Mouse (Mus musculus) CH12.LX (cell line): ENCODE results near the gene Zcchc12. TPM values are rescaled to one million over a fixed set of nuclear protein-coding genes. Genes with fewer than 3 reads are reported as not detected.

Source experiments
- DNase-seq: peaks from one replicate; pipeline ENCODE4 v3.0.0-alpha.2; 2013; ENCODE audit errors: extremely low read depth
- H3K27ac ChIP-seq: 2 replicates; pipeline ENCODE4 v1.5.1; 2012; ENCODE audit warnings: low read depth, mild to moderate bottlenecking, control low read depth, moderate library complexity; ENCODE audit not compliant: insufficient read depth
- H3K27me3 ChIP-seq: replicated peaks from 2 replicates; pipeline ENCODE3; 2012; ENCODE audit warnings: inconsistent platforms
- H3K36me3 ChIP-seq, 2 experiments: replicated peaks in 1 of 2; 2 replicates each; pipeline versions ENCODE3 to v1.6.1; 2012; ENCODE audit warnings: inconsistent platforms in 1 of 2, low read length in 1 of 2, mild to moderate bottlenecking in 1 of 2, mixed read lengths in 1 of 2, moderate library complexity in 1 of 2; ENCODE audit not compliant: control insufficient read depth in 1 of 2, insufficient read depth in 1 of 2
- H3K4me1 ChIP-seq, 2 experiments: 2 replicates each; pipeline ENCODE4 v1.6.1; 2012; ENCODE audit warnings: inconsistent platforms in 1 of 2, moderate library complexity in 1 of 2; ENCODE audit not compliant: insufficient read depth in 2 of 2, control insufficient read depth in 1 of 2
- H3K4me2 ChIP-seq: 2 replicates; pipeline ENCODE4 v1.6.1; 2012; ENCODE audit warnings: low read depth, mild to moderate bottlenecking, control low read depth; ENCODE audit not compliant: poor library complexity, insufficient read depth, severe bottlenecking
- H3K4me3 ChIP-seq, 3 experiments: fragments of 150-350 bp in 1 of 3; sonication (generic) in 1 of 3; replicated peaks in 1 of 3; 2 replicates each; pipeline versions ENCODE3 to v1.5.1; 2011 to 2012; ENCODE audit warnings: low read depth in 2 of 3, low read length in 2 of 3, mild to moderate bottlenecking in 2 of 3, moderate library complexity in 2 of 3, control low read depth in 1 of 3, improper control_type of control experiment in 1 of 3, inconsistent platforms in 1 of 3, mixed read lengths in 1 of 3; ENCODE audit not compliant: poor library complexity in 1 of 3
- H3K79me2 ChIP-seq: replicated peaks from 2 replicates; pipeline ENCODE4 v1.6.1; 2012; ENCODE audit warnings: mild to moderate bottlenecking, moderate library complexity; ENCODE audit not compliant: control insufficient read depth, poor library complexity, insufficient read depth, severe bottlenecking; ENCODE audit errors: extremely low read depth
- H3K9ac ChIP-seq: 2 replicates; pipeline ENCODE4 v1.6.1; 2012; ENCODE audit warnings: low read depth, mild to moderate bottlenecking, control low read depth, moderate library complexity; ENCODE audit not compliant: insufficient read depth
- H3K9me3 ChIP-seq: replicated peaks from 2 replicates; pipeline ENCODE3; 2012; ENCODE audit warnings: low read length, inconsistent platforms, mixed read lengths
- CHD1 ChIP-seq: IDR thresholded peaks from 2 replicates; pipeline ENCODE4 v1.6.1; 2012; ENCODE audit warnings: low read depth, low read length, improper control_type of control experiment, inconsistent platforms
- E2F4 ChIP-seq: IDR thresholded peaks from 2 replicates; pipeline ENCODE4 v1.6.1; 2011; ENCODE audit warnings: low read depth, low read length, improper control_type of control experiment; ENCODE audit not compliant: insufficient replicate concordance
- ELF1 ChIP-seq: IDR thresholded peaks from 2 replicates; pipeline ENCODE4 v1.6.1; 2014; ENCODE audit warnings: low read depth, mild to moderate bottlenecking, inconsistent platforms, low read length, improper control_type of control experiment
- HCFC1 ChIP-seq: IDR thresholded peaks from 2 replicates; pipeline ENCODE4 v1.6.1; 2012; ENCODE audit warnings: low read depth, mild to moderate bottlenecking, inconsistent platforms, low read length, improper control_type of control experiment
- IRF4 ChIP-seq: IDR thresholded peaks from 2 replicates; pipeline ENCODE4 v1.6.1; 2014; ENCODE audit warnings: low read depth, mild to moderate bottlenecking, inconsistent platforms, low read length, improper control_type of control experiment
- JUND ChIP-seq: conservative IDR thresholded peaks from 2 replicates; pipeline ENCODE4 v1.6.1; 2011; ENCODE audit warnings: low read depth, low read length, improper control_type of control experiment
- MAFK ChIP-seq: IDR thresholded peaks from 2 replicates; pipeline ENCODE4 v1.6.1; 2011; ENCODE audit warnings: low read length, improper control_type of control experiment; ENCODE audit not compliant: insufficient replicate concordance
- MAZ ChIP-seq: IDR thresholded peaks from 2 replicates; pipeline ENCODE4 v1.6.1; 2012; ENCODE audit warnings: low read depth, mild to moderate bottlenecking, inconsistent platforms, low read length, improper control_type of control experiment, moderate library complexity
- MEF2A ChIP-seq: IDR thresholded peaks from 2 replicates; pipeline ENCODE4 v1.6.1; 2014; ENCODE audit warnings: low read depth, mild to moderate bottlenecking, inconsistent platforms, low read length, improper control_type of control experiment, borderline replicate concordance
- NELFE ChIP-seq: IDR thresholded peaks from 2 replicates; pipeline ENCODE4 v1.6.1; 2011; ENCODE audit warnings: low read depth, low read length, improper control_type of control experiment
- NRF1 ChIP-seq: IDR thresholded peaks from 2 replicates; pipeline ENCODE4 v1.6.1; 2014; ENCODE audit warnings: low read depth, mild to moderate bottlenecking, inconsistent platforms, low read length, improper control_type of control experiment, moderate library complexity
- PAX5 ChIP-seq: IDR thresholded peaks from 2 replicates; pipeline ENCODE4 v1.6.1; 2012; ENCODE audit warnings: low read length, inconsistent platforms, mixed read lengths
- POLR2A ChIP-seq: IDR thresholded peaks from 2 replicates; pipeline ENCODE4 v1.6.1; 2011; ENCODE audit warnings: low read depth, mild to moderate bottlenecking, improper control_type of control experiment, low read length
- POLR2AphosphoS2 ChIP-seq: IDR thresholded peaks from 2 replicates; pipeline ENCODE4 v1.6.1; 2011; ENCODE audit warnings: low read depth, low read length, improper control_type of control experiment
- SIN3A ChIP-seq: IDR thresholded peaks from 2 replicates; pipeline ENCODE4 v1.6.1; 2012; ENCODE audit warnings: low read length, improper control_type of control experiment, inconsistent platforms
- TCF12 ChIP-seq: IDR thresholded peaks from 2 replicates; pipeline ENCODE4 v1.6.1; 2014; ENCODE audit warnings: low read depth, mild to moderate bottlenecking, inconsistent platforms, low read length, improper control_type of control experiment
- UBTF ChIP-seq: IDR thresholded peaks from 2 replicates; pipeline ENCODE4 v1.6.1; 2012; ENCODE audit warnings: low read depth, mild to moderate bottlenecking, inconsistent platforms, low read length, improper control_type of control experiment, moderate library complexity
- ZKSCAN1 ChIP-seq: IDR thresholded peaks from 2 replicates; pipeline ENCODE4 v1.6.1; 2012; ENCODE audit warnings: low read depth, inconsistent platforms, low read length, improper control_type of control experiment, borderline replicate concordance
- ZMIZ1 ChIP-seq: IDR thresholded peaks from 2 replicates; pipeline ENCODE4 v1.6.1; 2012; ENCODE audit warnings: low read depth, mild to moderate bottlenecking, inconsistent platforms, low read length, improper control_type of control experiment
- ZNF384 ChIP-seq: IDR thresholded peaks from 2 replicates; pipeline ENCODE4 v1.6.1; 2012; ENCODE audit warnings: low read depth, low read length, improper control_type of control experiment, inconsistent platforms
- dilution Hi-C: fragments of 300-500 bp; cut with MboI; formaldehyde crosslinking; loops from 2 replicates; pipeline ENCODE4 v1.14.3; 2020; ENCODE audit warnings: low sequenced_read_pairs; ENCODE audit not compliant: extremely low pct_unique_long_range_greater_than_20kb, extremely low pct_ligation_motif_present
- in situ Hi-C: fragments of 300-500 bp; cut with MboI; formaldehyde crosslinking; loops from 3 replicates; pipeline ENCODE4 v1.14.3; 2019; ENCODE audit warnings: low sequenced_read_pairs, low pct_ligation_motif_present, low pct_unique_long_range_greater_than_20kb, mixed read lengths
- polyA plus RNA-seq: library from polyadenylated mRNA; unstranded; fragments of >175 nt; gene quantifications from 2 replicates; pipeline ENCODE4 v1.2.1, GENCODE M21; 2012; ENCODE audit warnings: low read depth; ENCODE audit not compliant: insufficient read length
- total RNA-seq, 2 experiments: library from RNA; depleted of rRNA; stranded (reverse); fragments of 300-350 nt in 1 of 2; fragments of >200 nt in 1 of 2; gene quantifications; 2 replicates each; pipeline ENCODE4 v1.2.3; 2012 to 2014

Zcchc12 gene
- total and polyA plus RNA-seq, 3 experiments: not detected

- dilution Hi-C loops (no loop called here), in situ Hi-C loops (loop anchor here (10.0 kb wide), 1 partner anchor 156 kb away; no protein-coding TSS in a partner anchor)
- no peak for TF ChIP-seq MAZ
- no peak for TF ChIP-seq E2F4
- no peak for TF ChIP-seq IRF4
- no peak for TF ChIP-seq ELF1
- TF ChIP-seq PAX5: no peak
- no peak for TF ChIP-seq JUND
- TF ChIP-seq ZNF384: no peak
- TF ChIP-seq NRF1: no peak
- TF ChIP-seq POLR2A: no peak
- TF ChIP-seq ZMIZ1: no peak
- no peak for TF ChIP-seq POLR2AphosphoS2
- TF ChIP-seq HCFC1: no peak
- no peak for TF ChIP-seq TCF12
- H3K79me2 ChIP-seq: no peaks in the 10 kb centered on the region
- no peak overlapping the region for H3K27ac ChIP-seq
- no peak overlapping the region for H3K4me3 ChIP-seq
- H3K9ac ChIP-seq: no peak overlapping the region
- H3K9me3 ChIP-seq: no peaks in the 10 kb centered on the region
- H3K4me1 ChIP-seq: no peaks in the 10 kb centered on the region
- no peak overlapping the region for H3K4me2 ChIP-seq
- no peaks in the 10 kb centered on the region for H3K27me3 ChIP-seq
- H3K36me3 ChIP-seq: no peaks in the 10 kb centered on the region
- no peak for DNase-seq
Measured at GRCm38 (mm10) chrX:36229273-36229672, 33.6 kb downstream of the Zcchc12 start.

DNA sequence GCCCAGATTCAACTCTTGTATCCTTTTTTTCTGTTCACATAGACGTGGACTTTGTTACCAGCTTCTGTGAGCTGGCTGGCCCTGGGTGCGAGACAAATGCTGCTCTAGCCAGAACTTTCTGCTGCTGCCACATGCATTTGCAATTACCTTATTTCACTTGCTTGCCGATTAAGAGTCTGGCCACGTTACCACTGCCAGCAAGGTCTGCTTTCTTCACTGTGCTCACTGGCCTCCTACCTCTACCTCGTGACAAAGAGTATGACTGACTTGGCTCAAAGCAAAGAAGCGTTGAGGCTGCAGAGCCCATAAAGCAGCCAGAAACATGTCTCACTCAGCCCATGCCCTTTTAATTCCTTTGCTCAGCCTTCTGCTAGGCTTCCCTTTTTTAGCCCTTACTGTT lies 39.9 kb downstream of the Zcchc12 start:
- Histone ChIP-seq H3K9ac (no peak overlapping the region), H3K27ac (no peak overlapping the region), H3K36me3 (no peaks in the 10 kb centered on the region), H3K4me1 (no peaks in the 10 kb centered on the region), H3K4me3 (no peak overlapping the region), H3K9me3 (no peaks in the 10 kb centered on the region)
- DNase-seq: no peak
- in situ Hi-C loops: no loop called here
- TF ChIP-seq UBTF (no peak), SIN3A (no peak), NELFE (no peak), MAFK (no peak), ZKSCAN1 (no peak), E2F4 (no peak), CHD1 (no peak), MEF2A (no peak)
- TF ChIP-seq, all 38 proteins: peak for 0
- dilution Hi-C loops: no loop called here
- Histone ChIP-seq H3K4me2 (no peak overlapping the region), H3K27me3 (no peaks in the 10 kb centered on the region), H3K79me2 (no peaks in the 10 kb centered on the region)

Other genes starting within 250 kb of the Zcchc12 start
- gene Il13ra1, start 83.8 kb upstream of the Zcchc12 start, total RNA-seq (2012; rRNA removed): 0.21 and 0.34 TPM in 2 replicates
- 1.6 TPM in 2 replicates for gene Il13ra1, start 83.8 kb upstream of the Zcchc12 start, total RNA-seq (2014; rRNA removed)
- 0.59 and 0.60 TPM in 2 replicates for gene Il13ra1, start 83.8 kb upstream of the Zcchc12 start, polyA plus RNA-seq
- not detected in 2 replicates for gene Lonrf3, start 132.4 kb downstream of the Zcchc12 start, total RNA-seq (2012; rRNA removed)
- gene Lonrf3, start 132.4 kb downstream of the Zcchc12 start, total RNA-seq (2014; rRNA removed): not detected in 2 replicates
- gene Lonrf3, start 132.4 kb downstream of the Zcchc12 start, polyA plus RNA-seq: not detected in 2 replicates
- not detected in 2 replicates for gene Gm6268, start 205.4 kb downstream of the Zcchc12 start, total RNA-seq (2012; rRNA removed)
- not detected in 2 replicates for gene Gm6268, start 205.4 kb downstream of the Zcchc12 start, total RNA-seq (2014; rRNA removed)
- gene Gm6268, start 205.4 kb downstream of the Zcchc12 start, polyA plus RNA-seq: not detected in 2 replicates